Mouse (Mus musculus): ENCODE measurements around the gene Crtac1. TPM values are rescaled to one million over a fixed set of nuclear protein-coding genes. Genes with fewer than 3 reads are reported as not detected.

Gene Crtac1
- total RNA-seq, 1 experiment, result 2.0 TPM

DNA sequence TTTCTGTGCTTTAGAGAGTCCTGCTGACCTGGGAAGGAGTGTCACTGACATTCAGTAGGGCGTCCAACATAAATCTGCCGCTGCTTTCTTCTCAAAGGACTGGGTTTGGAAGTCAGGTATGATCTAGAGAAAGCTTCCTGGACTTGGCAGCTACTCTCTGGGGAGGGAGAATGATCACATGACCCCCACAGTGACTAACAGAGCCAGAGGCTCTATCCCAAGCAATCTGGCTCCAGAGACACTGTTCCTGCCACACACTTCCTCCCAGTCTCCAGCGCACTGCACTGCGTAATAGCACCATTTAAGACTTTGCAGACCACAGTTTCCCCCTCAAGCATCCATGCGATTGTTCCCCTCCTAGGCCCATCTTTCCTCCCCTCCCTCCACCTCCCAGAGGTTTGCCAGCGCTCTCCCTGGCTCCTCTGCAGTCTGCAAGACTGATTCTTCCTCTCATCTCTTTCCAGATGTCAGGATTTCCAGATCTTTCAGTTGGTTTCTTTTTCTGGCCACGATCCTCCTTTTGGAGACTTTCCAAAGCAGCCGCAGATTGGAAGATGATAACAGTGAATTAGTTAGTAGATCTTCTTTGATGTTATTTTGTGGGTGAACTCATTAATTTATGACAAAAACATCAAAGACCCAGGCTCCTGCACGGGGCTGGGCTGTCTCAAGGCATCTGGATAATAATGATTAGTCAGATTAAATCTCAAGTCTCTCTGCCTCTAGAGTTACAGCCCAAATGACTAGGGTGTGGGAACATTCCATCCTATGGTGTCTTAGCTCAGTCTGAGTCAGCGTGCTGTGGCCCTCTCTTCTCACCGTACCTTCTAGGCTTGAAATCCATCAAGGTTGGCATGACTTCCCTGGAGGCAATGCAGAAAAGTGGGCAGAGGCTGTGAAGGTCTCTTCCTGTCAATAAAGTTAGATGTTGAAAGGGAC, 181.3 kb downstream of the Crtac1 start:
- in situ Hi-C loops (cut with MboI; ENCODE audit: low sequenced_read_pairs in 2 of 2, unreplicated experiment in 2 of 2), result no loop called here

DNA sequence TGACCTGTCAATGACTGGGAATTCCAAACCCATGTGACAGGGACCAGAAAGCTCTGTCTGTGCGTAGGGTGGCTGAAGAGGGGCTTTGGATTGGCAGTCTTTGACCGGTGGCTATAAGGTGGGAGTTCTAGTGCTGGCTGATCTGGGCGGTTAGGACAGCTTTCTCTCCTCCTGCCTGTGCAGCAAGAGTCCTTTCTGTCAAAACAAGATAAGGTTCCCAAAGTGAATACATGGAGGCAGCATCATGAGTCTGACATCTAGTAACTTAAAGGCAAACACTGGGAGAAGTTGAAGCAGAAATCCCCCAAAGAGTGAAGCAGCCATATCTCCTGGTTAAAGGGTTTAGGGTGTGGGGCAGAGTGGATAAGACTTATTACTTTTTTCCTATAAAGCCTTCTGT, 184.1 kb downstream of the Crtac1 start, which contains the start of gene Golga7b:
Gene Golga7b, plus strand, starts transcription at position 56 of the 400 bp plus-strand sequence.
- Histone ChIP-seq H3K27ac (ENCODE audit: insufficient read depth, low read depth, low read length, poor library complexity, severe bottlenecking) (no peak within 1 kb of the TSS), H3K36me3 (ENCODE audit: control insufficient read depth, insufficient read depth, low read length, poor library complexity, severe bottlenecking) (no peaks in the 10 kb centered on the region), H3K4me3 (ENCODE audit: insufficient read depth in 1 of 2, low read depth in 1 of 2, low read length in 2 of 2, poor library complexity in 1 of 2, severe bottlenecking in 1 of 2) (no peak within 1 kb of the TSS), H3K9ac (ENCODE audit: insufficient read depth, low read depth, low read length, poor library complexity, severe bottlenecking) (no peak within 1 kb of the TSS), H3K4me1 (ENCODE audit: control insufficient read depth in 2 of 2, insufficient read depth in 2 of 2, low read length in 2 of 2, poor library complexity in 1 of 2) (no peaks in the 10 kb centered on the region), H3K9me3 (ENCODE audit: control insufficient read depth, insufficient read depth, low read depth, low read length) (no peaks in the 10 kb centered on the region)
- in situ Hi-C loops (cut with MboI; ENCODE audit: low sequenced_read_pairs in 2 of 2, unreplicated experiment in 2 of 2), result no loop called here
- no peak for DNase-seq (ENCODE audit: low read depth, low spot score)
- TF ChIP-seq ZC3H11A (IDR thresholded peaks at IDR 0.05; ENCODE audit: borderline replicate concordance, low read depth, low read length) (no peak), HCFC1 (IDR thresholded peaks at IDR 0.05; ENCODE audit: borderline replicate concordance, insufficient read depth, low read length) (no peak), ZNF384 (IDR thresholded peaks at IDR 0.05; ENCODE audit: low read depth, low read length) (no peak), CHD2 (IDR thresholded peaks at IDR 0.05; ENCODE audit: low read depth, low read length) (no peak), MAFK (IDR thresholded peaks at IDR 0.05; ENCODE audit: insufficient read depth, low read depth, low read length) (no peak)

More for the DNA sequence above, 181.3 kb downstream of the Crtac1 start:
- TF ChIP-seq CHD2 (IDR thresholded peaks at IDR 0.05; ENCODE audit: low read depth, low read length), result no peak
- no peak for TF ChIP-seq MAFK (IDR thresholded peaks at IDR 0.05; ENCODE audit: insufficient read depth, low read depth, low read length)
- no peak for TF ChIP-seq ZNF384 (IDR thresholded peaks at IDR 0.05; ENCODE audit: low read depth, low read length)
- no peak for TF ChIP-seq ZC3H11A (IDR thresholded peaks at IDR 0.05; ENCODE audit: borderline replicate concordance, low read depth, low read length)
- no peak for TF ChIP-seq HCFC1 (IDR thresholded peaks at IDR 0.05; ENCODE audit: borderline replicate concordance, insufficient read depth, low read length)
- Histone ChIP-seq H3K9ac (ENCODE audit: insufficient read depth, low read depth, low read length, poor library complexity, severe bottlenecking) (no peak overlapping the region), H3K4me3 (ENCODE audit: insufficient read depth in 1 of 2, low read depth in 1 of 2, low read length in 2 of 2, poor library complexity in 1 of 2, severe bottlenecking in 1 of 2) (no peak overlapping the region), H3K4me1 (ENCODE audit: control insufficient read depth in 2 of 2, insufficient read depth in 2 of 2, low read length in 2 of 2, poor library complexity in 1 of 2) (no peaks in the 10 kb centered on the region), H3K27ac (ENCODE audit: insufficient read depth, low read depth, low read length, poor library complexity, severe bottlenecking) (no peak overlapping the region), H3K36me3 (ENCODE audit: control insufficient read depth, insufficient read depth, low read length, poor library complexity, severe bottlenecking) (no peaks in the 10 kb centered on the region), H3K9me3 (ENCODE audit: control insufficient read depth, insufficient read depth, low read depth, low read length) (no peaks in the 10 kb centered on the region)
- no peak for DNase-seq (ENCODE audit: low read depth, low spot score)

DNA sequence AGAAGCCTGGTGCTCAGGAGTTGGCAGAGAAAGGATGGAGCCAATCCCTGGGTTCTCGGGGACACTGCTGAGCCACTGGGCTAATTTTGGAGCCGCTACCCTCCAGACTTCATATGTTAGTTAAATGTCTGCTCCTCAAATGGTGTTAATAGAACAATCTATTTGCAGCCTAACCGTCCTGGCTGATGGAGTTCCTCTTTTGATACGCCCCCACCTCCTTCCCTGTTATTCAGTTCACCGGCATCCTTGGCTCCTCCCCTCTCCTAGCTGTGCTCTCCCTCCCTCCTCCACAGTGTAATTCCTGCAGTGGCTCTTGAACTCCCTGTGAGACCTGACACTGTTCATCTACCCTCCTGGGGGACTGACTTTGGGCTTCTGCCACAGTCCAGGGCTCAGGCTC, 185.0 kb downstream of the Crtac1 start:
- no peak overlapping the region for H3K9ac ChIP-seq (ENCODE audit: insufficient read depth, low read depth, low read length, poor library complexity, severe bottlenecking)

DNA sequence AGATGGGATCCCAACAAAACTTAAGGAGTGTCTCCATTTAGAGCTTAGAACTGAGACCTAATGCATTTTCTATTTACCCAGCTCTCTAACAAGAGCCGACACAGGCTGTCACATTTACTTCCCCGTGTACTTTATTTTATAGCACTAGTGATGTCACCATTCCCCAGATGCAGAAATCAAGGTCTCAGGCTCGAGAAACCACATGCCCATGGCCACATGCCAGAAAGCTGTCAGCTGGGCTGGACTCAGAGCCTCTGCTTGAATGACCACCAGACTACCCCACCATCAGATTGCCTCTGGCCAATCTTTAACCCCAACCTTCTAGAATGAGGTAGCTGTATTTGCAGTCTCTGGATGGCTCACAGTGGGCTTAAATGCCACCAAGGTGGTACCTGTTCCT, 188.2 kb downstream of the Crtac1 start:
- no peak overlapping the region for H3K4me3 ChIP-seq (ENCODE audit: insufficient read depth in 1 of 2, low read depth in 1 of 2, low read length in 2 of 2, poor library complexity in 1 of 2, severe bottlenecking in 1 of 2)
- TF ChIP-seq ZC3H11A (IDR thresholded peaks at IDR 0.05; ENCODE audit: borderline replicate concordance, low read depth, low read length) (no peak), MAFK (IDR thresholded peaks at IDR 0.05; ENCODE audit: insufficient read depth, low read depth, low read length) (no peak), CHD2 (IDR thresholded peaks at IDR 0.05; ENCODE audit: low read depth, low read length) (no peak), HCFC1 (IDR thresholded peaks at IDR 0.05; ENCODE audit: borderline replicate concordance, insufficient read depth, low read length) (no peak), ZNF384 (IDR thresholded peaks at IDR 0.05; ENCODE audit: low read depth, low read length) (no peak)
- H3K4me1 ChIP-seq (ENCODE audit: control insufficient read depth in 2 of 2, insufficient read depth in 2 of 2, low read length in 2 of 2, poor library complexity in 1 of 2), result no peaks in the 10 kb centered on the region
- H3K27ac ChIP-seq (ENCODE audit: insufficient read depth, low read depth, low read length, poor library complexity, severe bottlenecking), result no peak overlapping the region
- H3K9me3 ChIP-seq (ENCODE audit: control insufficient read depth, insufficient read depth, low read depth, low read length), result no peaks in the 10 kb centered on the region
- no peak overlapping the region for H3K9ac ChIP-seq (ENCODE audit: insufficient read depth, low read depth, low read length, poor library complexity, severe bottlenecking)
- H3K36me3 ChIP-seq (ENCODE audit: control insufficient read depth, insufficient read depth, low read length, poor library complexity, severe bottlenecking), result no peaks in the 10 kb centered on the region
- no peak for DNase-seq (ENCODE audit: low read depth, low spot score)
- in situ Hi-C loops (cut with MboI; ENCODE audit: low sequenced_read_pairs in 2 of 2, unreplicated experiment in 2 of 2), result no loop called here

More for the DNA sequence above, 185.0 kb downstream of the Crtac1 start:
- Histone ChIP-seq H3K36me3 (ENCODE audit: control insufficient read depth, insufficient read depth, low read length, poor library complexity, severe bottlenecking) (no peaks in the 10 kb centered on the region), H3K4me1 (ENCODE audit: control insufficient read depth in 2 of 2, insufficient read depth in 2 of 2, low read length in 2 of 2, poor library complexity in 1 of 2) (no peaks in the 10 kb centered on the region), H3K27ac (ENCODE audit: insufficient read depth, low read depth, low read length, poor library complexity, severe bottlenecking) (no peak overlapping the region), H3K4me3 (ENCODE audit: insufficient read depth in 1 of 2, low read depth in 1 of 2, low read length in 2 of 2, poor library complexity in 1 of 2, severe bottlenecking in 1 of 2) (no peak overlapping the region), H3K9me3 (ENCODE audit: control insufficient read depth, insufficient read depth, low read depth, low read length) (no peaks in the 10 kb centered on the region)
- DNase-seq (ENCODE audit: low read depth, low spot score), result no peak
- in situ Hi-C loops (cut with MboI; ENCODE audit: low sequenced_read_pairs in 2 of 2, unreplicated experiment in 2 of 2), result no loop called here
- TF ChIP-seq ZNF384 (IDR thresholded peaks at IDR 0.05; ENCODE audit: low read depth, low read length) (no peak), MAFK (IDR thresholded peaks at IDR 0.05; ENCODE audit: insufficient read depth, low read depth, low read length) (no peak), CHD2 (IDR thresholded peaks at IDR 0.05; ENCODE audit: low read depth, low read length) (no peak), HCFC1 (IDR thresholded peaks at IDR 0.05; ENCODE audit: borderline replicate concordance, insufficient read depth, low read length) (no peak), ZC3H11A (IDR thresholded peaks at IDR 0.05; ENCODE audit: borderline replicate concordance, low read depth, low read length) (no peak)

All from ES-E14 (cell line).